Mouse (Mus musculus) megakaryocyte, embryonic 14.5 days (primary cell): ENCODE measurements at regions not wholly inside any gene's neighbourhood (a gene's known extent, or its start where the extent isn't known, plus 50 kb on each side); places are given as distances from the start of the nearest gene placed in this dataset.

ENCODE experiments used
- H3K27me3 ChIP-seq: replicated peaks from 2 replicates; pipeline ENCODE3; 2012; ENCODE audit warnings: inconsistent platforms
- H3K36me3 ChIP-seq: replicated peaks from 2 replicates; pipeline ENCODE3; 2012; ENCODE audit warnings: low read length, inconsistent platforms, mixed read lengths
- H3K4me1 ChIP-seq: 2 replicates; pipeline ENCODE4 v1.6.1; 2012; ENCODE audit warnings: inconsistent platforms
- H3K4me3 ChIP-seq: replicated peaks from 2 replicates; pipeline ENCODE3; 2012; ENCODE audit warnings: moderate library complexity, mild to moderate bottlenecking, inconsistent platforms
- H3K9me3 ChIP-seq: 2 replicates; pipeline ENCODE4 v1.6.1; 2012; ENCODE audit warnings: inconsistent platforms
- FLI1 ChIP-seq: IDR thresholded peaks from 2 replicates; pipeline ENCODE4 v1.6.1; 2012; ENCODE audit warnings: low read length, inconsistent platforms, mixed read lengths
- GATA1 ChIP-seq: IDR thresholded peaks from 3 replicates; pipeline ENCODE4 v1.6.1; 2012; ENCODE audit warnings: mixed read lengths, low read length, inconsistent platforms, borderline replicate concordance

DNA sequence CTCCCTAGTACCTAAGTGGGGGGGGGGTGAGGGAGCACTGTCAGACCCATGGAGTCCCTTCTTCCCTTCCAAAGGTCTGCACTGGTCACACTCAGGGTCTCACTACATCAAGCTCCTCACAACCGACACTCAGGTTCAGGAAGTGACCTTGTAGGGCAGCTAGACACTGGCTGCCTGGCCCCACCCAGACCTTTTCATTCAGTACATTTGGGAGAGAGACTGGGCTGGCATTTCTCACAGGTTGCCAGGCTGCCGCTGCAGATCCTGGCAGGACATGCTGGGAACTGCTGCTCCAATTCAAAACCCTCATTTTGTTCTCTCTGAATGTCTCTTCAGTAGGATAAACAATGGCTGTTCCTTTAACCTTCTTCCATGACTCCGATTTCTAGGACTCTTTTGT is 439.3 kb upstream of the Ubash3b start:
- H3K9me3 ChIP-seq = no peaks in the 10 kb centered on the region
- H3K4me1 ChIP-seq = no peaks in the 10 kb centered on the region
- no peaks in the 10 kb centered on the region for H3K27me3 ChIP-seq
- no peak overlapping the region for H3K4me3 ChIP-seq
- TF ChIP-seq GATA1 (no peak), FLI1 (no peak)
- H3K36me3 ChIP-seq = no peaks in the 10 kb centered on the region

DNA sequence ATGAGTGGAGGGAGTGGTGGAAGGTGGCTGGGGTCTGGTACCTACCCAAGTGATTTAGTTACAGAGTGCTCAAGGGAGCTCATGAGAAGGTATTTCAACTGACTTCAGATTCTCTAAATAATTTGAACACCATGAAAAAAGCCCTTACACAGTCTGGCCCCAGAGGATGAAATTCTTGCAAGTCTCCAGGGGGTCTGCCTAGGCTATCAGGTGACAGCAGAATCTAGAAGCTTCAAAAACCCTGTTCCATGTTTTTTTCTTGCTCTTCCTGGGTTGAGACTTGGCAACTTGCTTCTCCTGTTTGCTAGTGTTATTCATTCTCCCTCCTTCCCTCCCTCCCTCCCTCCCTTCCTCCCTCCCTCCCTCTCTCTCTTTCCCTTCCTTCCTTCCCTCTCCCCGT is 438.4 kb upstream of the Ubash3b start:
- Histone ChIP-seq H3K27me3 (no peaks in the 10 kb centered on the region), H3K9me3 (no peaks in the 10 kb centered on the region), H3K4me3 (no peak overlapping the region), H3K36me3 (no peaks in the 10 kb centered on the region), H3K4me1 (no peaks in the 10 kb centered on the region)
- TF ChIP-seq FLI1 (no peak), GATA1 (no peak)

- no peak overlapping the region for H3K4me3 ChIP-seq
- H3K9me3 ChIP-seq = no peaks in the 10 kb centered on the region
- no peaks in the 10 kb centered on the region for H3K4me1 ChIP-seq
- TF ChIP-seq GATA1 (no peak), FLI1 (no peak)
- H3K36me3 ChIP-seq = no peaks in the 10 kb centered on the region
- H3K27me3 ChIP-seq = no peaks in the 10 kb centered on the region
Measured at GRCm38 (mm10) chr9:41595749-41596148, 434.3 kb upstream of the Ubash3b start.

GRCm38 (mm10) chr9:41593998-41594397 is 432.5 kb upstream of the Ubash3b start:
- TF ChIP-seq GATA1 (no peak), FLI1 (no peak)
- H3K4me1 ChIP-seq = no peaks in the 10 kb centered on the region
- no peaks in the 10 kb centered on the region for H3K9me3 ChIP-seq
- H3K36me3 ChIP-seq = no peaks in the 10 kb centered on the region
- H3K27me3 ChIP-seq = no peaks in the 10 kb centered on the region
- no peak overlapping the region for H3K4me3 ChIP-seq

DNA sequence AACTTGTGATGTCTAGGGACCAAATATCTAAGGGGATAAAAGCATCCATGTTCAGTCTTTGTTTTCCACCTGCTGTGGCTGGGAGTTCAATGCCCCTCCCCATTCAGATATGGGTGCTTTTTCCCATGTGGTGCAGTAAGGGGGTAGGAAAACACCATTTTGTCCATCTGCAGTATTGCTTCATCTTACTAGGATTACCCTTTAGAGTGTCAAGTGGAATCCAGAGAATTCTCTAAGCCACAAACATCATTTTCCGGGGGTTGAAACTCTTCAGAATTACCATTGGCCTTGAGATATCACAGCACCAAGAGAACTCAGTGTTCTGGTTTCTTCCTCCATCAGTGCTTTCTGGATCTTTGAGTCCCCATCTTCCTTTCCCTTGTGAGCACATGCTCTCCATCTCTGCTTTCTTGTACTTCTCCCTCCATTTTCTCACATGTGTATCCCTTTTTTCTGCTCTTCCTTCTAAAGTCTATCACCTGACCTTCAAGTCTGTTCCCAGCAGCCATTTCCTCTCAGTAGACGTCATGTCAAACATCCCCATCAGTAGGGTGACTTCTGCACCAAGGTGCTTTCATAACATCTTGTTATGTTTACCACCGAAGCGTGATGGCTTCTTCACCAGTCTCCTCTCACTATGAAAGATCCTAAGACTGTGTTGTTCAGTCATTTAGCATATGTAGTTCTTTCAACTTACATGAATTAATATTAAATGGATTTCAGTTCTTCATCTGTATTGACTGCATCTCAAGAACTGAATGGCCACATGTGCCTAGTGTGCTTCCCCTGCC is 431.6 kb upstream of the Ubash3b start:
- Histone ChIP-seq H3K27me3 (no peaks in the 10 kb centered on the region), H3K4me1 (no peaks in the 10 kb centered on the region), H3K4me3 (no peak overlapping the region), H3K36me3 (no peaks in the 10 kb centered on the region), H3K9me3 (no peaks in the 10 kb centered on the region)
- no peak for TF ChIP-seq GATA1

- no peaks in the 10 kb centered on the region for H3K27me3 ChIP-seq
- H3K4me3 ChIP-seq = no peak overlapping the region
- H3K9me3 ChIP-seq = no peaks in the 10 kb centered on the region
- H3K36me3 ChIP-seq = no peaks in the 10 kb centered on the region
- TF ChIP-seq FLI1 (no peak), GATA1 (no peak)
- H3K4me1 ChIP-seq = no peaks in the 10 kb centered on the region
Measured at GRCm38 (mm10) chr9:41592101-41592500, 430.6 kb upstream of the Ubash3b start.

DNA sequence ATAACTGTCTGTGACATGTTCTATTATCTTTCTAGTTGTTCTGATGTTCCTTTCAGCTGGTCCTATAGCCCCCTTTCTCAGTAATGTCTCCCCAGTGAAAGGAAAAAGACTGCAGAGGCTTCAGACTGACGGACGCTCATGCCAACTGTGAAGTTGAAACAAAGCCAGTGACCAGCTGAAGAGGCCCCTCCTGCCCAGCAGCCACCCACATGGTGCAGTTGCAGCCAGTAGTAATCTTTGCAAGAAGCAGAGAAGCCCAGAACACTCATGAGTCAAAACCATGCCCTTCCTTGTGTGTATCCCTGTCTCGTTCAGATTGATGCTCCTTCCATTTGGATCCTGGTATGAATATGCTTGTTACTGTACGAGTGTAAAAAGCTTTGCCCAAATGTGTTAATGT is 428.7 kb upstream of the Ubash3b start:
- Histone ChIP-seq H3K27me3 (no peaks in the 10 kb centered on the region), H3K4me1 (no peaks in the 10 kb centered on the region), H3K36me3 (no peaks in the 10 kb centered on the region), H3K9me3 (no peaks in the 10 kb centered on the region), H3K4me3 (no peak overlapping the region)
- TF ChIP-seq GATA1 = no peak
- no peak for TF ChIP-seq FLI1

- H3K27me3 ChIP-seq = no peaks in the 10 kb centered on the region
Measured at GRCm38 (mm10) chr9:41588466-41589425, 427.2 kb upstream of the Ubash3b start.

DNA sequence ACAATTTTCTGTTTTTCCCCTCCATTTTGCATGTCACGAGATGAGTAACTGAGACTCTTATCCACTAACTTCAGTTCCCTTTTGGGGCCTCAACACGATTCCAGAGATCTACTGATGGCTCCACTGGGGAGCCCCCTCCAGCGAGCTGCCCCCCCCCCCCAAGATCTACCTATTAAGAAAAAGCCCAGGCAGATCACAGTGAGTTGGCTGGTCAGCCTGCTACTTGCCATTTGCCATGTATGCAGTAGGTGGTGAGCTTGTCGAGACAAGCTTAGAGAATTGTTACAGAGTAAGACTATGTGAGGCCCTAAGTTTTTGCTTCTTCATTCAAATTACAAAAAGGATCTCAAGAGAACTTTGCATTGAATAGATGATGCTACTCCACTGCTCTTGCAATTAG is 426.3 kb upstream of the Ubash3b start:
- Histone ChIP-seq H3K4me3 (no peak overlapping the region), H3K9me3 (no peaks in the 10 kb centered on the region), H3K27me3 (no peaks in the 10 kb centered on the region), H3K4me1 (no peaks in the 10 kb centered on the region), H3K36me3 (no peaks in the 10 kb centered on the region)
- no peak for TF ChIP-seq GATA1
- no peak for TF ChIP-seq FLI1

More at GRCm38 (mm10) chr9:41588466-41589425, 427.2 kb upstream of the Ubash3b start:
- TF ChIP-seq FLI1 (no peak), GATA1 (no peak)
- Histone ChIP-seq H3K4me1 (no peaks in the 10 kb centered on the region), H3K36me3 (no peaks in the 10 kb centered on the region), H3K9me3 (no peaks in the 10 kb centered on the region), H3K4me3 (no peak overlapping the region)
